Mouse (Mus musculus): ENCODE results near the gene Rbm12. TPM values are rescaled to one million over a fixed set of nuclear protein-coding genes. Genes with fewer than 3 reads are reported as not detected.
"Not testable (repeated sequence)": the region's sequence is repeated elsewhere in the genome, so short reads cannot be mapped to it uniquely, and the experiment has no call there.

Gene Rbm12
- total RNA-seq, 2 experiments from 2014 or later: 26.9 to 36.3 TPM

- Histone ChIP-seq H3K27ac (no peak overlapping the region), H3K4me3 (no peak overlapping the region)
- no peak for DNase-seq (ENCODE audit: low spot score in 2 of 2)
- no peak for TF ChIP-seq CTCF (conservative IDR thresholded peaks at IDR 0.05)
Measured at GRCm38 (mm10) chr2:156123731-156124130, 12.0 kb upstream of the Rbm12 start.

- H3K4me3 ChIP-seq: no peak overlapping the region
- H3K27ac ChIP-seq: no peak overlapping the region
- DNase-seq (ENCODE audit: low spot score in 2 of 2): no peak
- TF ChIP-seq CTCF (conservative IDR thresholded peaks at IDR 0.05): no peak
Measured at GRCm38 (mm10) chr2:156119566-156119965, 7.8 kb upstream of the Rbm12 start.

GRCm38 (mm10) chr2:156112080-156112423, 274 bp upstream of the Rbm12 start:
- H3K27ac ChIP-seq: peak overlapping the region; percentile 99
- H3K4me3 ChIP-seq: peak overlapping the region; percentile 90

GRCm38 (mm10) chr2:156110627-156111357, 986 bp downstream of the Rbm12 start:
- peak overlapping the region; percentile 99 for H3K27ac ChIP-seq
- no peak for DNase-seq (ENCODE audit: low spot score in 2 of 2)
- peak overlapping the region; percentile 90 for H3K4me3 ChIP-seq
- no peak for TF ChIP-seq CTCF (conservative IDR thresholded peaks at IDR 0.05)

More at GRCm38 (mm10) chr2:156112080-156112423, 274 bp upstream of the Rbm12 start:
- DNase-seq (ENCODE audit: low spot score in 2 of 2): not testable (repeated sequence)

GRCm38 (mm10) chr2:156091926-156092325, 19.9 kb downstream of the Rbm12 start:
- Histone ChIP-seq H3K27ac (peak overlapping the region; percentile 46), H3K4me3 (no peak overlapping the region)
- TF ChIP-seq CTCF (conservative IDR thresholded peaks at IDR 0.05): no peak
- DNase-seq (ENCODE audit: low spot score in 2 of 2): no peak

GRCm38 (mm10) chr2:156089799-156090198, 22.0 kb downstream of the Rbm12 start:
- H3K4me3 ChIP-seq: no peak overlapping the region
- TF ChIP-seq CTCF (conservative IDR thresholded peaks at IDR 0.05): no peak
- DNase-seq (ENCODE audit: low spot score in 2 of 2): no peak
- peak overlapping the region; percentile 46; the same call in 1 of the 2 replicates for H3K27ac ChIP-seq

- no peak overlapping the region for H3K27ac ChIP-seq
- no peak for DNase-seq (ENCODE audit: low spot score in 2 of 2)
- no peak for TF ChIP-seq CTCF (conservative IDR thresholded peaks at IDR 0.05)
- H3K4me3 ChIP-seq: no peak overlapping the region
Measured at GRCm38 (mm10) chr2:156087391-156088110, 24.2 kb downstream of the Rbm12 start.

GRCm38 (mm10) chr2:156084541-156084940, 27.2 kb downstream of the Rbm12 start:
- H3K4me3 ChIP-seq: no peak overlapping the region
- TF ChIP-seq CTCF (conservative IDR thresholded peaks at IDR 0.05): no peak
- DNase-seq (ENCODE audit: low spot score in 2 of 2): no peak
- H3K27ac ChIP-seq: no peak overlapping the region

- DNase-seq (ENCODE audit: low spot score in 2 of 2): no peak
- H3K4me3 ChIP-seq: no peak overlapping the region
- TF ChIP-seq CTCF (conservative IDR thresholded peaks at IDR 0.05): no peak
- H3K27ac ChIP-seq: peak overlapping the region; percentile 10; the same call in 1 of the 2 replicates
Measured at GRCm38 (mm10) chr2:156080391-156080790, 31.4 kb downstream of the Rbm12 start.

GRCm38 (mm10) chr2:156079674-156080073, 32.1 kb downstream of the Rbm12 start:
- Histone ChIP-seq H3K27ac (no peak overlapping the region), H3K4me3 (no peak overlapping the region)
- no peak for DNase-seq (ENCODE audit: low spot score in 2 of 2)
- TF ChIP-seq CTCF (conservative IDR thresholded peaks at IDR 0.05): no peak

- Histone ChIP-seq H3K4me3 (no peak overlapping the region), H3K27ac (no peak overlapping the region)
- no peak for TF ChIP-seq CTCF (conservative IDR thresholded peaks at IDR 0.05)
- no peak for DNase-seq (ENCODE audit: low spot score in 2 of 2)
Measured at GRCm38 (mm10) chr2:156079183-156079560, 32.6 kb downstream of the Rbm12 start.

- Histone ChIP-seq H3K4me3 (no peak overlapping the region), H3K27ac (no peak overlapping the region)
- TF ChIP-seq CTCF (conservative IDR thresholded peaks at IDR 0.05): no peak
- DNase-seq (ENCODE audit: low spot score in 2 of 2): no peak
Measured at GRCm38 (mm10) chr2:156078421-156079182, 33.2 kb downstream of the Rbm12 start.

GRCm38 (mm10) chr2:156077461-156077860, 34.3 kb downstream of the Rbm12 start:
- DNase-seq (ENCODE audit: low spot score in 2 of 2): no peak
- Histone ChIP-seq H3K27ac (no peak overlapping the region), H3K4me3 (no peak overlapping the region)
- TF ChIP-seq CTCF (conservative IDR thresholded peaks at IDR 0.05): no peak
